Mouse (Mus musculus): ENCODE data around the gene Fhod1. TPM values are rescaled to one million over a fixed set of nuclear protein-coding genes. Genes with fewer than 3 reads are reported as not detected.
A peak's percentile ranks its signal among the peaks of the same experiment; 100 is the strongest.

Gene Fhod1
- polyA plus RNA-seq, 1 experiment from 2014 or later = 1.6 TPM

- H3K36me3 ChIP-seq (ENCODE audit: control insufficient read depth, insufficient read depth, low read length) = peaks cover 21% of the 10 kb centered on the region
These were observed 42.3 kb downstream of the Fhod1 start, which contains the start of gene Elmo3 for GRCm38 (mm10) chr8:105305211-105306145. Gene Elmo3 (plus strand): TSS chr8:105305601.

GRCm38 (mm10) chr8:105304325-105305210 is 43.2 kb downstream of the Fhod1 start:
- H3K27me3 ChIP-seq (ENCODE audit: control insufficient read depth, insufficient read depth, low read length) = no peaks in the 10 kb centered on the region
- H3K27ac ChIP-seq (ENCODE audit: low read depth, low read length) = no peak overlapping the region
- 84% methylated on average over 9 of the region's 9 CpGs for WGBS
- H3K4me1 ChIP-seq (ENCODE audit: control insufficient read depth, insufficient read depth, low read length) = peaks cover 8% of the 10 kb centered on the region
- peaks cover 28% of the 10 kb centered on the region for H3K36me3 ChIP-seq (ENCODE audit: control insufficient read depth, insufficient read depth, low read length)
- H3K9ac ChIP-seq (ENCODE audit: low read length) = no peak overlapping the region
- ATAC-seq (ENCODE audit: low FRiP score) (no peak), DNase-seq (ENCODE audit: low spot score, missing footprints) (peak; percentile 82)
- H3K9me3 ChIP-seq (ENCODE audit: control insufficient read depth, low read length) = no peaks in the 10 kb centered on the region
- H3K4me2 ChIP-seq = no peak overlapping the region
- H3K4me3 ChIP-seq (ENCODE audit: low read depth, low read length) = no peak overlapping the region

More at GRCm38 (mm10) chr8:105305211-105306145, 42.3 kb downstream of the Fhod1 start, which contains the start of gene Elmo3:
- ATAC-seq (ENCODE audit: low FRiP score) = peak; percentile 65
- Histone ChIP-seq H3K27me3 (ENCODE audit: control insufficient read depth, insufficient read depth, low read length) (no peaks in the 10 kb centered on the region), H3K4me1 (ENCODE audit: control insufficient read depth, insufficient read depth, low read length) (peaks cover 8% of the 10 kb centered on the region), H3K9me3 (ENCODE audit: control insufficient read depth, low read length) (no peaks in the 10 kb centered on the region), H3K27ac (ENCODE audit: low read depth, low read length) (0 out of 2 replicates have a peak within 1 kb of the TSS, but pooled peaks have one; percentile 20), H3K4me3 (ENCODE audit: low read depth, low read length) (no peak within 1 kb of the TSS; the same call in 1 of the 2 replicates), H3K4me2 (peak within 1 kb of the TSS; percentile 14), H3K9ac (ENCODE audit: low read length) (no peak within 1 kb of the TSS)
- peak; percentile 91 for DNase-seq (ENCODE audit: low spot score, missing footprints)
- WGBS = 9% methylated on average over 28 of the region's 30 CpGs

- Histone ChIP-seq H3K27me3 (ENCODE audit: control insufficient read depth, insufficient read depth, low read length) (no peaks in the 10 kb centered on the region), H3K9me3 (ENCODE audit: control insufficient read depth, low read length) (no peaks in the 10 kb centered on the region), H3K4me3 (ENCODE audit: low read depth, low read length) (no peak overlapping the region), H3K4me1 (ENCODE audit: control insufficient read depth, insufficient read depth, low read length) (peaks cover 10% of the 10 kb centered on the region), H3K9ac (ENCODE audit: low read length) (no peak overlapping the region), H3K27ac (ENCODE audit: low read depth, low read length) (no peak overlapping the region), H3K4me2 (no peak overlapping the region), H3K36me3 (ENCODE audit: control insufficient read depth, insufficient read depth, low read length) (peaks cover 28% of the 10 kb centered on the region)
- DNase-seq (ENCODE audit: low spot score, missing footprints) (no peak), ATAC-seq (ENCODE audit: low FRiP score) (no peak)
- 90% methylated on average over 9 of the region's 9 CpGs for WGBS
These were observed 43.9 kb downstream of the Fhod1 start for GRCm38 (mm10) chr8:105303874-105304273.

GRCm38 (mm10) chr8:105303396-105303795 is 44.4 kb downstream of the Fhod1 start:
- Histone ChIP-seq H3K27ac (ENCODE audit: low read depth, low read length) (no peak overlapping the region), H3K9ac (ENCODE audit: low read length) (no peak overlapping the region), H3K36me3 (ENCODE audit: control insufficient read depth, insufficient read depth, low read length) (peaks cover 30% of the 10 kb centered on the region), H3K4me3 (ENCODE audit: low read depth, low read length) (no peak overlapping the region), H3K9me3 (ENCODE audit: control insufficient read depth, low read length) (no peaks in the 10 kb centered on the region), H3K4me2 (no peak overlapping the region), H3K27me3 (ENCODE audit: control insufficient read depth, insufficient read depth, low read length) (no peaks in the 10 kb centered on the region), H3K4me1 (ENCODE audit: control insufficient read depth, insufficient read depth, low read length) (peaks cover 15% of the 10 kb centered on the region)
- DNase-seq (ENCODE audit: low spot score, missing footprints) = no peak
- 85% methylated on average over 8 of the region's 8 CpGs for WGBS
- no peak for ATAC-seq (ENCODE audit: low FRiP score)

GRCm38 (mm10) chr8:105299962-105300361 is 47.8 kb downstream of the Fhod1 start:
- Histone ChIP-seq H3K27ac (ENCODE audit: low read depth, low read length) (no peak overlapping the region), H3K4me2 (no peak overlapping the region), H3K36me3 (ENCODE audit: control insufficient read depth, insufficient read depth, low read length) (peaks cover 22% of the 10 kb centered on the region), H3K4me3 (ENCODE audit: low read depth, low read length) (no peak overlapping the region), H3K4me1 (ENCODE audit: control insufficient read depth, insufficient read depth, low read length) (peaks cover 11% of the 10 kb centered on the region), H3K9me3 (ENCODE audit: control insufficient read depth, low read length) (no peaks in the 10 kb centered on the region), H3K27me3 (ENCODE audit: control insufficient read depth, insufficient read depth, low read length) (no peaks in the 10 kb centered on the region), H3K9ac (ENCODE audit: low read length) (no peak overlapping the region)
- WGBS = 92% methylated on average over 8 of the region's 8 CpGs
- ATAC-seq (ENCODE audit: low FRiP score) = no peak
- peak; percentile 28 for DNase-seq (ENCODE audit: low spot score, missing footprints)

GRCm38 (mm10) chr8:105298351-105299252 is 49.2 kb downstream of the Fhod1 start:
- Histone ChIP-seq H3K27me3 (ENCODE audit: control insufficient read depth, insufficient read depth, low read length) (no peaks in the 10 kb centered on the region), H3K36me3 (ENCODE audit: control insufficient read depth, insufficient read depth, low read length) (peaks cover 22% of the 10 kb centered on the region), H3K4me2 (peak overlapping the region; percentile 94), H3K9ac (ENCODE audit: low read length) (peak overlapping the region; percentile 95), H3K4me1 (ENCODE audit: control insufficient read depth, insufficient read depth, low read length) (peaks cover 11% of the 10 kb centered on the region), H3K9me3 (ENCODE audit: control insufficient read depth, low read length) (no peaks in the 10 kb centered on the region), H3K27ac (ENCODE audit: low read depth, low read length) (no peak overlapping the region), H3K4me3 (ENCODE audit: low read depth, low read length) (peak overlapping the region; percentile 99)
- WGBS = 67% methylated on average over 18 of the region's 18 CpGs
- no peak for ATAC-seq (ENCODE audit: low FRiP score)
- peak; percentile 72 for DNase-seq (ENCODE audit: low spot score, missing footprints)

GRCm38 (mm10) chr8:105297511-105298192 is 50.1 kb downstream of the Fhod1 start, which contains the start of gene E2f4:
Gene E2f4 (plus strand): TSS chr8:105297663.
- H3K4me3 ChIP-seq (ENCODE audit: low read depth, low read length) = peak within 1 kb of the TSS; percentile 99
- ATAC-seq (ENCODE audit: low FRiP score) = peak; percentile 91
- peak within 1 kb of the TSS; percentile 94 for H3K4me2 ChIP-seq
- H3K36me3 ChIP-seq (ENCODE audit: control insufficient read depth, insufficient read depth, low read length) = peaks cover 22% of the 10 kb centered on the region
- WGBS = under 1% methylated on average over 48 of the region's 58 CpGs
- no peaks in the 10 kb centered on the region for H3K27me3 ChIP-seq (ENCODE audit: control insufficient read depth, insufficient read depth, low read length)
- no peaks in the 10 kb centered on the region for H3K9me3 ChIP-seq (ENCODE audit: control insufficient read depth, low read length)
- peak; percentile 98 for DNase-seq (ENCODE audit: low spot score, missing footprints)
- peak within 1 kb of the TSS; percentile 44; the same call in 1 of the 2 replicates for H3K27ac ChIP-seq (ENCODE audit: low read depth, low read length)
- peak within 1 kb of the TSS; percentile 95 for H3K9ac ChIP-seq (ENCODE audit: low read length)
- peaks cover 11% of the 10 kb centered on the region for H3K4me1 ChIP-seq (ENCODE audit: control insufficient read depth, insufficient read depth, low read length)
